In the genomic region with DNA sequence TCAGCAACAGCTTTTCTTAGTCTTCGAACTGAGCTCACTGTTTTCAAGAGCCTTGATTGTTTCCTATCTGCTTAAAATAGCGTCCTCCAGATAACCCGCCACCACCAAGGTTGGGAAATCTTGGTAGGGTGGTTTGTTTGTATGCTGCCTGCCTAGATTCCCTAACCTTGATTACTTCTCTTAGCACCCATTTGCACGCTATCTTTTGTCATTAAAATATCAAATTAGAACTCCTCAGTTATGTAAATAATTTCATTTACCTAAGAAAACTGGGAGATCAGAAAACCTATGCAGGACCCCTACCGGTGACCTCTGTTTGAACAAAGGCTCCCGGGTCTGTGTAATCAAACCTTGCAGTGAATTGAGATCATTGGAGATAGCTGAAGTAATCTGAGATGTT, we compare ENCODE assay signal across 14 mouse cellular contexts. TPM values are rescaled to one million over a fixed set of nuclear protein-coding genes. Genes with fewer than 3 reads are reported as not detected.
A peak's percentile ranks its signal among the peaks of the same experiment; 100 is the strongest.
DNase-seq lines count a peak whose midpoint lies in the region; ATAC-seq lines count a peak whose summit lies in the region.
"Had no signal": no experiment of that assay in that cellular context is flagged by ENCODE, and none has a peak within 500 bp of the region (broad histone marks: within the 10 kb centered on the region; RNA-seq: fewer than 3 reads in every experiment).

No protein-coding gene starts in this region.

- 0 out of 2 replicates have a peak, but pooled peaks cover 8% of the 10 kb centered on the region for H3K36me3 ChIP-seq in kidney, embryonic 16.5 days (ENCODE audit: insufficient read depth, low read length)
- H3K36me3 ChIP-seq in intestine, embryonic 15.5 days, result 0 out of 2 replicates have a peak, but pooled peaks cover 3% of the 10 kb centered on the region
- H3K36me3 ChIP-seq: hindbrain, embryonic 15.5 days had no signal

- no peak overlapping the region for H3K4me3 ChIP-seq in kidney, embryonic 16.5 days (ENCODE audit: low read length)
- no peak overlapping the region for H3K4me3 ChIP-seq in intestine, embryonic 15.5 days (replicated peaks)
- H3K4me3 ChIP-seq: hindbrain, embryonic 15.5 days; limb, embryonic 12.5 days; myocyte had no signal

- H3K9me3 ChIP-seq in kidney, embryonic 16.5 days (ENCODE audit: low read length), result no peaks in the 10 kb centered on the region
- H3K9me3 ChIP-seq in intestine, embryonic 15.5 days, result no peaks in the 10 kb centered on the region
- H3K9me3 ChIP-seq: hindbrain, embryonic 15.5 days; limb, embryonic 12.5 days had no signal

- WGBS in kidney, embryonic 16.5 days, result 47% methylated on average over 6 of the region's 6 CpGs
- 33% methylated on average over 6 of the region's 6 CpGs for WGBS in intestine, embryonic 15.5 days

- peak; percentile 54 for DNase-seq in heart, adult 11 months
- DNase-seq in heart, adult 18-20 months, result no peak
- no peak for DNase-seq in kidney, postnatal 25 days
- DNase-seq in ES-CJ7 (ENCODE audit: low read depth, low spot score), result peak; percentile 97
- DNase-seq in T-cell, adult 2 months (ENCODE audit: low spot score), result no peak
- DNase-seq in thymus, postnatal 25 days, result no peak
- DNase-seq: kidney, postnatal 36 days; liver, postnatal 0 days had no signal

- no peak overlapping the region for H3K9ac ChIP-seq in kidney, embryonic 16.5 days (replicated peaks; ENCODE audit: low read length)
- H3K9ac ChIP-seq in intestine, embryonic 15.5 days, result no peak overlapping the region
- H3K9ac ChIP-seq: hindbrain, embryonic 15.5 days; limb, embryonic 12.5 days; liver, postnatal 0 days had no signal

- H3K27ac ChIP-seq in kidney, embryonic 16.5 days (ENCODE audit: low read length), result peak overlapping the region; percentile 38; the same call in 1 of the 2 replicates
- H3K27ac ChIP-seq in intestine, embryonic 15.5 days, result peak overlapping the region; percentile 37

- peaks cover 30% of the 10 kb centered on the region for H3K4me1 ChIP-seq in kidney, embryonic 16.5 days (ENCODE audit: insufficient read depth, low read length)
- peaks cover 18% of the 10 kb centered on the region; the same call in 1 of the 2 replicates for H3K4me1 ChIP-seq in intestine, embryonic 15.5 days (replicated peaks)

- H3K27me3 ChIP-seq in kidney, embryonic 16.5 days (ENCODE audit: insufficient read depth, low read length), result no peaks in the 10 kb centered on the region
- no peaks in the 10 kb centered on the region for H3K27me3 ChIP-seq in intestine, embryonic 15.5 days (replicated peaks)
- H3K27me3 ChIP-seq: hindbrain, embryonic 15.5 days; limb, embryonic 12.5 days had no signal

- no peak for ATAC-seq in kidney, embryonic 16.5 days (ENCODE audit: low FRiP score, low TSS enrichment)
- ATAC-seq in intestine, embryonic 15.5 days, result no peak
- ATAC-seq: liver, postnatal 0 days had no signal

- H3K4me2 ChIP-seq in kidney, embryonic 16.5 days (replicated peaks; ENCODE audit: low read depth, low read length), result no peak overlapping the region
- H3K4me2 ChIP-seq in intestine, embryonic 15.5 days (replicated peaks), result no peak overlapping the region
- H3K4me2 ChIP-seq: hindbrain, embryonic 15.5 days; limb, embryonic 12.5 days; midbrain, embryonic 11.5 days had no signal

RNA-seq across cellular contexts. Expression of a gene that starts 44.0 kb away (rescaled TPM):
- 10 to 100 TPM; 13.8 to 14.1 TPM for total RNA-seq in heart, adult 18-20 months (2021)
- 19.9 and 20.9 TPM in 2 replicates for polyA plus RNA-seq in kidney, embryonic 16.5 days (2015; fragmentation: Nextera tagmentation; extraction: Ambion mirVana)
- 13.4 and 14.8 TPM in 2 replicates for polyA plus RNA-seq in intestine, embryonic 15.5 days (2015; fragmentation: Nextera tagmentation; extraction: Ambion mirVana)

Comparison
In these comparisons a context has a peak if more than half of its experiments do, and no peak if none do; other contexts are left out.
1. DNase-seq: peak in heart, adult 11 months (single experiment) and ES-CJ7 (single experiment); none in heart, adult 18-20 months (0 of 2), kidney, postnatal 25 days (0 of 2), T-cell, adult 2 months (single experiment) and thymus, postnatal 25 days (single experiment).